Mouse (Mus musculus): ENCODE measurements around the gene Obox5. TPM values are rescaled to one million over a fixed set of nuclear protein-coding genes. Genes with fewer than 3 reads are reported as not detected.
"Not testable (repeated sequence)": the region's sequence is repeated elsewhere in the genome, so short reads cannot be mapped to it uniquely, and the experiment has no call there.

Obox5 gene
- total RNA-seq (2021): not detected
- long read RNA-seq, experiment 1: 0 reads
- long read RNA-seq, experiment 2: 0 reads

DNA sequence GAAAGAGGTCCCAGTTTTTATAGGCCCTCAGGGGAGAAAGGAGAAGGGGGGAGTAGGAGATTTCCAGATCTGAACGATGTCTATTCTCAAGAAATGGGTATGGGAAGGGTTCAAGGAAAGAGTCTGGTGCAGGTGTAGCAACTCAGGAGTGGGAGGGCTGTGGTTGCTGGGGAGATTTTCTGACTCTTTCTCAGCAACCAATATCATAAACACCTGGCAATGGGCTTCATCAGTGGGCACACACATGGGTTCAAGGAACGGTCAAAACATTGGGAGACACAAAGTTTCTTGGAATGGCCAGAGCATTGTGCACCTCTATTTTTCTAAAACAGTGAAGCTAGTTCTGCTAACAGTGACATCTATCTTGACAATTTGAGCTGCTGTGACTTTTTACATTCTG, at the start of gene Obox5:
Gene Obox5 (plus strand): TSS at position 301 of the 400 bp plus-strand sequence.
- DNase-seq; H3K4me3 ChIP-seq; H3K27ac ChIP-seq; intact Hi-C loops (cut with DNase I): not testable (repeated sequence)

- H3K27ac ChIP-seq; DNase-seq; H3K4me3 ChIP-seq; intact Hi-C loops (cut with DNase I): not testable (repeated sequence)
Measured at GRCm38 (mm10) chr7:15749296-15749695, 635 bp upstream of the Obox5 start.

Other genes with a start within 250 kb of the Obox5 start
- gene Obox3, start 110.2 kb upstream of the Obox5 start, total RNA-seq (2021): not detected
- not detected for gene Obox6, start 89.5 kb downstream of the Obox5 start, total RNA-seq (2021)
- not detected for gene Crx, start 129.8 kb downstream of the Obox5 start, total RNA-seq (2021)
- gene Crxos, start 132.5 kb downstream of the Obox5 start, total RNA-seq (2021): not detected
- gene Selenow, start 172.3 kb downstream of the Obox5 start, total RNA-seq (2021): 1,000 to 10,000 TPM; 1,391 to 1,893 TPM
- 10 to 100 TPM; 85.7 to 97.4 TPM for gene Nop53, start 195.9 kb downstream of the Obox5 start, total RNA-seq (2021)
- gene Ehd2, start 217.4 kb downstream of the Obox5 start, total RNA-seq (2021): 10 to 100 TPM; 31.4 to 38.7 TPM